Mouse (Mus musculus) gastrocnemius, postnatal 36 days (tissue): ENCODE measurements around the gene E130114P18Rik. TPM values are rescaled to one million over a fixed set of nuclear protein-coding genes. Genes with fewer than 3 reads are reported as not detected.

Experiments
- DNase-seq, 2 experiments: peaks; one replicate each; pipeline ENCODE4 v3.0.0; 2022
- intact Hi-C: fragments of 180-260 bp; cut with DNase I; formaldehyde crosslinking; loops from one replicate; pipeline ENCODE4 v1.15.1; 2025
- total RNA-seq, 2 experiments: library from RNA; stranded (reverse); gene quantifications; 2 replicates each; pipeline ENCODE4 v1.2.3; 2021

E130114P18Rik gene
- total RNA-seq, 2 experiments from 2014 or later: 0.26 TPM; not detected in 1

GRCm38 (mm10) chr4:97584445-97585130, 193.3 kb downstream of the E130114P18Rik start:
- intact Hi-C loops: loop anchor here (5.0 kb wide), 1 partner anchor 168 kb away; no protein-coding TSS in a partner anchor
- no peak for DNase-seq

GRCm38 (mm10) chr4:97582796-97583430, 195.0 kb downstream of the E130114P18Rik start:
- intact Hi-C loops: loop anchor here (5.0 kb wide), 1 partner anchor 169 kb away; no protein-coding TSS in a partner anchor
- DNase-seq: no peak

- no peak for DNase-seq
- intact Hi-C loops: loop anchor here (5.0 kb wide), 1 partner anchor 170 kb away; no protein-coding TSS in a partner anchor
Measured at GRCm38 (mm10) chr4:97582064-97582415, 195.8 kb downstream of the E130114P18Rik start.

- intact Hi-C loops: loop anchor here (5.0 kb wide), 1 partner anchor 171 kb away; no protein-coding TSS in a partner anchor
- DNase-seq: no peak
Measured at GRCm38 (mm10) chr4:97581314-97582063, 196.4 kb downstream of the E130114P18Rik start.

- no peak for DNase-seq
- intact Hi-C loops: loop anchor here (5.0 kb wide), 1 partner anchor 171 kb away; no protein-coding TSS in a partner anchor
Measured at GRCm38 (mm10) chr4:97580906-97581305, 197.0 kb downstream of the E130114P18Rik start.

GRCm38 (mm10) chr4:97578571-97579165, 199.2 kb downstream of the E130114P18Rik start:
- DNase-seq: no peak
- intact Hi-C loops: no loop called here

- DNase-seq: no peak
- intact Hi-C loops: no loop called here
Measured at GRCm38 (mm10) chr4:97577431-97577830, 200.4 kb downstream of the E130114P18Rik start.

- DNase-seq: no peak
- intact Hi-C loops: no loop called here
Measured at GRCm38 (mm10) chr4:97575447-97575846, 202.4 kb downstream of the E130114P18Rik start.

- no peak for DNase-seq
- intact Hi-C loops: loop anchor here (10.0 kb wide), 1 partner anchor 55 kb away; no protein-coding TSS in a partner anchor
Measured at GRCm38 (mm10) chr4:97569320-97569719, 208.6 kb downstream of the E130114P18Rik start.

GRCm38 (mm10) chr4:97564656-97565055, 213.2 kb downstream of the E130114P18Rik start:
- DNase-seq: no peak
- intact Hi-C loops: loop anchor here (1.0 to 10.0 kb wide), 3 partner anchors 60 to 883 kb away; no protein-coding TSS in a partner anchor

- no peak for DNase-seq
- intact Hi-C loops: loop anchor here (1.0 to 10.0 kb wide), 3 partner anchors 61 to 883 kb away; no protein-coding TSS in a partner anchor
Measured at GRCm38 (mm10) chr4:97564199-97564598, 213.7 kb downstream of the E130114P18Rik start.

GRCm38 (mm10) chr4:97557585-97557984, 220.3 kb downstream of the E130114P18Rik start:
- intact Hi-C loops: no loop called here
- DNase-seq: no peak

GRCm38 (mm10) chr4:97544016-97544415, 233.9 kb downstream of the E130114P18Rik start:
- DNase-seq: no peak

GRCm38 (mm10) chr4:97532072-97532471, 245.8 kb downstream of the E130114P18Rik start:
- DNase-seq: no peak
- intact Hi-C loops: no loop called here

More at GRCm38 (mm10) chr4:97544016-97544415, 233.9 kb downstream of the E130114P18Rik start:
- intact Hi-C loops: no loop called here

- DNase-seq: no peak
- intact Hi-C loops: no loop called here
Measured at GRCm38 (mm10) chr4:97528517-97528916, 249.4 kb downstream of the E130114P18Rik start.

Other genes with a start within 250 kb of the E130114P18Rik start
- 10 to 100 TPM; 56.2 to 61.5 TPM for gene Nfia, start 5.3 kb downstream of the E130114P18Rik start, total RNA-seq